In the genomic region with DNA sequence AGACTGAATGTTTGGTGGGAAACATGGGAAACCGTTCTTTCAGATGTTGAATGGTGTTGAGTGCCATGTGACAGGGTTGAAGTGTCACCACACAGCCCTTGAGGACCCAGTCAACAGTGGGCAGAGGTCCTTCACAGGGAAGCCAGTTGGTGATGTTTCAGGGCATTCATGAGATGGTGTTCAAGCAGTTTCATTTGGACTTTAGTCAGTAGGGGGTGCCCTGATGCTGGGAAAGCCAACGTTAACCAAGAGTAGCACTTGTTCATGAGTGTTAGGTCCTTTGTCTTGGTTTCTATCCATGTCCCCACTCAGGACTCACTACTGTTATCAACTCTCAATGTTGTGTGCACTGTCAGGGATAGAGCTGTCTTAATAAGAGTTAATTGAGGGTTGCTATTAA, we compare ENCODE assay signal across 8 mouse cellular contexts. TPM values are rescaled to one million over a fixed set of nuclear protein-coding genes. Genes with fewer than 3 reads are reported as not detected.
DNase-seq lines count a peak whose midpoint lies in the region; ATAC-seq and TF ChIP-seq lines count a peak whose summit lies in the region.
"Had no signal": no experiment of that assay in that cellular context is flagged by ENCODE, and none has a peak within 500 bp of the region (broad histone marks: within the 10 kb centered on the region; RNA-seq: fewer than 3 reads in every experiment).

No protein-coding gene starts in this region.

- no peak overlapping the region for H3K9ac ChIP-seq in kidney, embryonic 16.5 days (replicated peaks; ENCODE audit: low read length)
- H3K9ac ChIP-seq: neural tube, embryonic 12.5 days had no signal

- TF ChIP-seq CTCF in cortical plate, adult 2 months (IDR thresholded peaks at IDR 0.05; ENCODE audit: extremely low read depth, insufficient read depth, low read length) = peak; percentile 70

- no peaks in the 10 kb centered on the region for H3K9me3 ChIP-seq in kidney, embryonic 16.5 days (ENCODE audit: low read length)

- TF ChIP-seq POLR2A in cortical plate, adult 2 months (IDR thresholded peaks at IDR 0.05; ENCODE audit: extremely low read depth, insufficient read depth, low read length) = no peak

- peak; percentile 11 for DNase-seq in kidney, postnatal 14 days
- peak; percentile 41 to 52 for DNase-seq in CD8-positive naive resting alpha-beta T cell, adult 2 months (ENCODE audit: low read depth in 2 of 2, low spot score in 2 of 2)
- peak; percentile 79 for DNase-seq in naive thymus-derived CD4-positive, alpha-beta T cell, adult 2 months (ENCODE audit: low read depth)
- no peak for DNase-seq in cerebellum, adult 9-11 months

- no peak overlapping the region for H3K27ac ChIP-seq in kidney, embryonic 16.5 days (ENCODE audit: low read length)
- H3K27ac ChIP-seq in cortical plate, adult 2 months (ENCODE audit: insufficient read depth, low read length) = no peak overlapping the region
- H3K27ac ChIP-seq: neural tube, embryonic 12.5 days had no signal

- no peak overlapping the region for H3K4me2 ChIP-seq in kidney, embryonic 16.5 days (replicated peaks; ENCODE audit: low read depth, low read length)
- H3K4me2 ChIP-seq: neural tube, embryonic 12.5 days had no signal

- no peak for ATAC-seq in kidney, embryonic 16.5 days (ENCODE audit: low FRiP score, low TSS enrichment)
- ATAC-seq in erythroblast, adult 5-6 weeks (replicated peaks; ENCODE audit: low FRiP score, poor library complexity, severe bottlenecking) = no peak

- H3K36me3 ChIP-seq in kidney, embryonic 16.5 days (ENCODE audit: insufficient read depth, low read length) = no peaks in the 10 kb centered on the region
- H3K36me3 ChIP-seq: neural tube, embryonic 12.5 days had no signal

- WGBS in kidney, embryonic 16.5 days = 81% methylated on average over 2 of the region's 2 CpGs

- H3K4me1 ChIP-seq in kidney, embryonic 16.5 days (ENCODE audit: insufficient read depth, low read length) = no peaks in the 10 kb centered on the region
- H3K4me1 ChIP-seq in cortical plate, adult 2 months (ENCODE audit: control insufficient read depth, insufficient read depth, low read length) = no peaks in the 10 kb centered on the region
- H3K4me1 ChIP-seq: neural tube, embryonic 12.5 days had no signal

- H3K27me3 ChIP-seq in kidney, embryonic 16.5 days (ENCODE audit: insufficient read depth, low read length) = no peaks in the 10 kb centered on the region
- H3K27me3 ChIP-seq: neural tube, embryonic 12.5 days had no signal

- no peak overlapping the region for H3K4me3 ChIP-seq in kidney, embryonic 16.5 days (ENCODE audit: low read length)
- H3K4me3 ChIP-seq in cortical plate, adult 2 months (ENCODE audit: insufficient read depth, low read length) = no peak overlapping the region
- H3K4me3 ChIP-seq: neural tube, embryonic 12.5 days had no signal

RNA-seq across cellular contexts. Expression of a gene that starts 20.0 kb away (rescaled TPM):
- polyA plus RNA-seq in kidney, embryonic 16.5 days (2015; fragmentation: Nextera tagmentation; extraction: Ambion mirVana) = 113 and 115 TPM in 2 replicates
- polyA plus RNA-seq in cortical plate, adult 2 months (2012; rRNA removed) = 75.0 and 82.6 TPM in 2 replicates
- total RNA-seq in erythroblast, adult 5-6 weeks (2015; ENCODE audit: low replicate concordance) = 30.3 and 40.0 TPM in 2 replicates
- total RNA-seq in erythroblast, adult 5-6 weeks (2017; ENCODE audit: low replicate concordance) = 44.6 and 48.1 TPM in 2 replicates

RNA-seq across cellular contexts. Expression of a gene that starts 29.0 kb away (rescaled TPM):
- 700 and 708 TPM in 2 replicates for polyA plus RNA-seq in kidney, embryonic 16.5 days (2015; fragmentation: Nextera tagmentation; extraction: Ambion mirVana)
- polyA plus RNA-seq in cortical plate, adult 2 months (2012; rRNA removed) = 591 and 599 TPM in 2 replicates
- 128 and 133 TPM in 2 replicates for total RNA-seq in erythroblast, adult 5-6 weeks (2015; ENCODE audit: low replicate concordance)
- 99.0 and 117 TPM in 2 replicates for total RNA-seq in erythroblast, adult 5-6 weeks (2017; ENCODE audit: low replicate concordance)

RNA-seq across cellular contexts. Expression of a gene that starts 42.4 kb away (rescaled TPM):
- polyA plus RNA-seq in kidney, embryonic 16.5 days (2015; fragmentation: Nextera tagmentation; extraction: Ambion mirVana) = 1.7 and 2.7 TPM in 2 replicates
- 0.09 TPM in 1 of 2 replicates, not detected in the other for polyA plus RNA-seq in cortical plate, adult 2 months (2012; rRNA removed)
- not detected in 2 replicates for total RNA-seq in erythroblast, adult 5-6 weeks (2015; ENCODE audit: low replicate concordance)
- total RNA-seq in erythroblast, adult 5-6 weeks (2017; ENCODE audit: low replicate concordance) = 1.1 TPM in 2 replicates

RNA-seq across cellular contexts. Expression of a gene that starts 54.0 kb away (rescaled TPM):
- 153 and 173 TPM in 2 replicates for polyA plus RNA-seq in kidney, embryonic 16.5 days (2015; fragmentation: Nextera tagmentation; extraction: Ambion mirVana)
- polyA plus RNA-seq in cortical plate, adult 2 months (2012; rRNA removed) = 72.1 and 78.9 TPM in 2 replicates
- total RNA-seq in erythroblast, adult 5-6 weeks (2015; ENCODE audit: low replicate concordance) = 16.7 and 43.5 TPM in 2 replicates
- total RNA-seq in erythroblast, adult 5-6 weeks (2017; ENCODE audit: low replicate concordance) = 51.3 and 55.3 TPM in 2 replicates
